Mouse (Mus musculus) heart, embryonic 11.5 days (tissue): ENCODE data around the gene Vezf1. TPM values are rescaled to one million over a fixed set of nuclear protein-coding genes. Genes with fewer than 3 reads are reported as not detected.

Experiments
- ATAC-seq: fragments of 200-750 bp; cut with Nextera tagmentation; replicated peaks from 2 replicates; pipeline ENCODE4 v1.8.0; 2017; ENCODE audit warnings: moderate library complexity; ENCODE audit not compliant: insufficient number of reproducible peaks, low FRiP score, low TSS enrichment
- H3K27ac ChIP-seq: fragments of 300-500 bp; sonication (generic); 2 replicates; pipeline ENCODE4 v1.5.1; 2014; ENCODE audit warnings: mild to moderate bottlenecking, low read depth, low read length
- H3K27me3 ChIP-seq: fragments of 300-500 bp; sonication (generic); 2 replicates; pipeline ENCODE4 v1.6.1; 2014; ENCODE audit warnings: mild to moderate bottlenecking, low read length, mixed read lengths; ENCODE audit not compliant: control insufficient read depth, insufficient read depth
- H3K36me3 ChIP-seq: fragments of 300-500 bp; sonication (generic); 2 replicates; pipeline ENCODE4 v1.6.1; 2014; ENCODE audit warnings: mild to moderate bottlenecking, low read length, moderate library complexity, mixed read lengths; ENCODE audit not compliant: control insufficient read depth, insufficient read depth
- H3K4me1 ChIP-seq: fragments of 300-500 bp; sonication (generic); 2 replicates; pipeline ENCODE4 v1.6.1; 2014; ENCODE audit warnings: low read length; ENCODE audit not compliant: control insufficient read depth, insufficient read depth
- H3K4me2 ChIP-seq: fragments of 300-500 bp; sonication (generic); 2 replicates; pipeline ENCODE4 v1.6.1; 2014; ENCODE audit warnings: mild to moderate bottlenecking, moderate library complexity
- H3K4me3 ChIP-seq: fragments of 300-500 bp; sonication (generic); 2 replicates; pipeline ENCODE4 v1.5.1; 2014; ENCODE audit warnings: low read depth, low read length
- H3K9ac ChIP-seq: fragments of 300-500 bp; sonication (generic); 2 replicates; pipeline ENCODE4 v1.6.1; 2014; ENCODE audit warnings: mild to moderate bottlenecking, low read depth, low read length, moderate library complexity
- H3K9me3 ChIP-seq: fragments of 300-500 bp; sonication (generic); replicated peaks from 2 replicates; pipeline ENCODE4 v1.6.1; 2016; ENCODE audit warnings: low read length; ENCODE audit not compliant: control insufficient read depth
- WGBS: fragments of 180-500 bp; shearing (Covaris S2); extraction: QIAGEN DNeasy Blood & Tissue Kit; methylation state at CpG from one replicate; pipeline ENCODE4 v1.1.7; 2014; ENCODE audit not compliant: insufficient replicate concordance; 5-methylcytosine and 5-hydroxymethylcytosine counted together
- polyA plus RNA-seq: library from polyadenylated mRNA; unstranded; fragments of >200 nt; fragmentation: Nextera tagmentation; extraction: Ambion mirVana; gene quantifications from 2 replicates; pipeline ENCODE4 v1.2.1, GENCODE M21; 2014

Vezf1 gene
- polyA plus RNA-seq, 1 experiment from 2014 or later = 26.4 TPM

- Histone ChIP-seq H3K4me2 (no peak overlapping the region), H3K27ac (no peak overlapping the region), H3K27me3 (no peaks in the 10 kb centered on the region), H3K4me1 (peaks cover 18% of the 10 kb centered on the region), H3K4me3 (no peak overlapping the region), H3K36me3 (no peaks in the 10 kb centered on the region), H3K9ac (no peak overlapping the region), H3K9me3 (no peaks in the 10 kb centered on the region)
- no peak for ATAC-seq
- 93% methylated on average over 10 of the region's 10 CpGs for WGBS
Measured at GRCm38 (mm10) chr11:88129935-88130334, 61.9 kb downstream of the Vezf1 start.

- Histone ChIP-seq H3K9me3 (no peaks in the 10 kb centered on the region), H3K4me1 (peaks cover 13% of the 10 kb centered on the region), H3K27me3 (no peaks in the 10 kb centered on the region), H3K4me3 (no peak overlapping the region), H3K9ac (0 out of 2 replicates have a peak overlapping the region, but pooled peaks have one; percentile 23), H3K4me2 (peak overlapping the region; percentile 17), H3K27ac (peak overlapping the region; percentile 54), H3K36me3 (no peaks in the 10 kb centered on the region)
- ATAC-seq = no peak
- 29% methylated on average over 8 of the region's 8 CpGs for WGBS
Measured at GRCm38 (mm10) chr11:88131847-88132246, 63.8 kb downstream of the Vezf1 start.

Other genes with a start within 250 kb of the Vezf1 start
- gene Lpo, start 240.0 kb upstream of the Vezf1 start, polyA plus RNA-seq = 0.34 TPM in 1 of 2 replicates, not detected in the other
- 5.9 and 6.1 TPM in 2 replicates for gene Mks1, start 215.1 kb upstream of the Vezf1 start, polyA plus RNA-seq
- gene Epx, start 192.7 kb upstream of the Vezf1 start, polyA plus RNA-seq = 0.21 TPM in 1 of 2 replicates, not detected in the other
- gene Olfr462, start 176.0 kb upstream of the Vezf1 start, polyA plus RNA-seq = not detected in 2 replicates
- not detected in 2 replicates for gene Olfr463, start 170.9 kb upstream of the Vezf1 start, polyA plus RNA-seq
- gene Olfr464, start 147.3 kb upstream of the Vezf1 start, polyA plus RNA-seq = not detected in 2 replicates
- gene Dynll2, start 80.7 kb upstream of the Vezf1 start, polyA plus RNA-seq = 16.7 and 17.2 TPM in 2 replicates
- gene Srsf1, start 20.9 kb upstream of the Vezf1 start, polyA plus RNA-seq = 205 and 242 TPM in 2 replicates
- gene Cuedc1, start 29.8 kb downstream of the Vezf1 start, polyA plus RNA-seq = 11.6 and 11.7 TPM in 2 replicates
- gene Mrps23, start 136.1 kb downstream of the Vezf1 start, polyA plus RNA-seq = 87.3 and 88.4 TPM in 2 replicates
- not detected in 2 replicates for gene Ccdc182, start 225.8 kb downstream of the Vezf1 start, polyA plus RNA-seq